Mouse (Mus musculus): ENCODE measurements around the gene Tex29. TPM values are rescaled to one million over a fixed set of nuclear protein-coding genes. Genes with fewer than 3 reads are reported as not detected.
A peak's percentile ranks its signal among the peaks of the same experiment; 100 is the strongest.

The Tex29 gene
- not detected in 2 replicates for total RNA-seq (2017)

DNA sequence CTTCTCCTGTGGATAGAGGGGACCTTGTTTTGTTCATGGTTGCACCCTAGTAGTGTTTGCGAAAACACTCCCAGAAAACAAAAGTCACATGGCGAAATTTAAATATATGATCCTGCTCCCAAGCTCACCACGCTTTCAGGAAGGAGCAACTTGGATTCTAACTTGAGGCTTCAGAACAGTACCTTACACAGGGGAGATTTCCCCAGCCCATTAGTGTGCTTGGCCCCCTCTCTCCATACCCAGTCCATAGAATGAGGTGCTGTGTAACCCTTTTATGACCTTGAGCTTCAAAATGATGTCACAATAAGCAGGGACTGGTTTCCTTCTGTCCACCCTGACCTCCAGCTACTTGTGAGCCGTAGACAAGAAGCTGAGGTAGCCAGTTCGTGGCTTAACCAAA is at the start of gene Tex29:
Gene Tex29 (plus strand): TSS at position 301 of the 400 bp plus-strand sequence.
- ATAC-seq (replicated peaks; ENCODE audit: low read depth, poor library complexity, severe bottlenecking), result no peak

DNA sequence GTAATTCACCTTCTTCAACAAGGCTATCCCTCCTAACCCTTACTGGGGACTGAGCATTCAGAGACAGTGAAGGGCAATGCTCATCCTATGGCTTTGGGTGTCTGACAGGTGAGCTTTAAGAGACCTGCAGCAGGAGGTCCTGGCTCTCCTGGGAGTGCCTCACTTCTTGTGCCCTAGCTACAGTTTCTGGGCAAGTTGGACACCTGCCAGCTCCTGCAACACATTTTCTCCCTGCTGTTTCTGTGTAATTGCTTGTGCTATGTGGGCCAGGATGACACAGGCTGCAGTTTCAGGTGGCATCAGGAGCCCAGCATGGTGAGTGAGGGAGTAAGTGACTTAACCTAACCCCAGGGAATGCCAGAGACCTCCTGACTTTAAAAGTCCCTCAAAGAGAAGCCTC is 45.3 kb upstream of the Tex29 start:
- no peak for ATAC-seq (replicated peaks; ENCODE audit: low read depth, poor library complexity, severe bottlenecking)

DNA sequence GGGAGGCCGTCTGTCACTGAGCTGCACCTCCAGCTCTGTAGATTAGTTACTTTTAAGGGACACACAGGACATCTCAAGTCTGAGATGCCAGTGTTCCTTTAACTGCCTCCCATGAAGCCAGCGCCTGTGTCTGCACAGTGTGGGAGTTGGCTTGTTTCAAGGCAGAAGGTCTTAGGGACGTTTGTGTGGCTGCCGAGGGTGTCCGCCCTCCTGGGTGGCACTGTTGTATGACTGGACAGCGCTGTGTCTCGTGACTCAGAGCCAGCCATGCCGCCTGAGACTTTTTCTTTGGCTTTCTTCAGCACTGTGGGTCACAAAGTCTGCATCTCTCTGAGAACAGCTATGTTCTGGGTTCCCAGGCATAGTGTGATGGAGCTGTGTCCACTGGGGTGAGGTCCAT is 43.1 kb upstream of the Tex29 start:
- no peak for ATAC-seq (replicated peaks; ENCODE audit: low read depth, poor library complexity, severe bottlenecking)

DNA sequence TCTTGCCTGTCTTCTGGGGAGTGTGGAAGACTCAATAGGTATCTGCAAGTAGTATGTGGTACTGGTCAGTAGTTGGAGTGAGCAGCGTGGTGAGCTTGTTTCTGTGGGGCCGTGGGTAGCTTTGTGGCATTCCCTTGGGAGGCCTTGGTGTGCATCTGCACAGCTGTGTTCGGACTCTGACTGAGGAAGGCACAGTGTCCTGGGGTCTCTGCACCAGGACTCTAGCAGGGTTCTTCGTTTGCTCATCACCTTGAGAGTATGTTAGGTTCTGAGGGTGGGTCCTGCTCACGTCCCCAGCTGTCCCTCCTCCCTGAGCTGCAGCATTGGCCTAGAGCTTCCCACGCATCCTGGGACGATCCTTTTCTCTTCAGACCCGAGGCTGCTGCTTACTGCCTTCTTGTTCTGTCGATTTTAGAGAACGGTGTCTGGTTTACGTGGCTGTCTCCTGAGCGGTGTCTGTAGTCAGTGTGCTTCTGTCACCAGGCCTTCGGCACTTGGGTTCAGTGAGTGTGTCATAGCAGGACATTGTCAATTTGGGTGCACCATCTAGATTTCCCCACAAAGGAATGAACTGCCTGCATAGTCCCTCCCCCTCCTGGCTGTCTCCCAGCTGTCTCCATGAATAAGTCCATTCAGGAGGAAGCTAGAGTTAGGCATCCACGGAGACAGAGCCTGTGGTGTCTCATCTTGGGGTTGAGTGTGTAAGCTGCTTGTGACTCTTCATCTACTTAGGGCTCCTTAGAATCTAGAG is 42.4 kb upstream of the Tex29 start:
- ATAC-seq (replicated peaks; ENCODE audit: low read depth, poor library complexity, severe bottlenecking), result no peak

DNA sequence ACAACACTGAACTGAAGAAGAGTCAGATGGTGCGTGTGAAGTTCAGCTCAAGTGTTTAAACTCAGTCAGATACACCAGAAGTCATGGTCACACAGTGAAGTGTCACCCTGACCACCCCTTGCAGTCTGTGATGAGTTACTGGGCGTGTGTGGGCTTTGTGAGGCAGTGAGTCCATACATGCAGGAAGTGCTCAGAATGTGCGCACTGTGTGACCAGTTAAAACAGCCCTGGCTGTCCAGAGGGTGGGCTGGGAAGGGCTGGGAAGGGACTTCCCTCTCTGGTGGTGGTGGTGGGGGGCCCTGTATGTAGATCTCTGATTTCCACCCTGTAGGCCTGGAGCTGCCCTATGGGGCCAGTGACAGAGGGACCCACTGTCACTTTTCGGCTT is 41.8 kb upstream of the Tex29 start:
- no peak for ATAC-seq (replicated peaks; ENCODE audit: low read depth, poor library complexity, severe bottlenecking)

DNA sequence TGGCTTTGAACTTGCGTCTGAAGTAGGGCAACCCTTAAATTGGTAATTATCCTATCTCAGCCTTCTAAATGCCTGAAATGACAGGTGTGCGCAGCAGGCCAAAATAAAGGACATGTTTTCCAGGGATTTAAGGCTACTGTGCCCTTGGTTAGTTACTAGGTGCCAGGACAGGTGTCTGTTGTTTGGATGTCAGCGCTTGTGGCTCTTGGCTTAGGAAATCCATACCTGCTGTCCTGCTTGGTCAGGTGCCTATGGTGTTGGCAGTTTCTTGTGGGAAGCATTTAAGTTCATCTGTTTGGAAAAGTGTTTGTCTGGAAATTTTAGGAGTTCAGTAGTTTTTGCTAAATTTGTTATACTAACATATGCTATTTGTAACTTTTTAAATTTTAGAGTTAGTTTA is 41.2 kb upstream of the Tex29 start:
- no peak for ATAC-seq (replicated peaks; ENCODE audit: low read depth, poor library complexity, severe bottlenecking)

DNA sequence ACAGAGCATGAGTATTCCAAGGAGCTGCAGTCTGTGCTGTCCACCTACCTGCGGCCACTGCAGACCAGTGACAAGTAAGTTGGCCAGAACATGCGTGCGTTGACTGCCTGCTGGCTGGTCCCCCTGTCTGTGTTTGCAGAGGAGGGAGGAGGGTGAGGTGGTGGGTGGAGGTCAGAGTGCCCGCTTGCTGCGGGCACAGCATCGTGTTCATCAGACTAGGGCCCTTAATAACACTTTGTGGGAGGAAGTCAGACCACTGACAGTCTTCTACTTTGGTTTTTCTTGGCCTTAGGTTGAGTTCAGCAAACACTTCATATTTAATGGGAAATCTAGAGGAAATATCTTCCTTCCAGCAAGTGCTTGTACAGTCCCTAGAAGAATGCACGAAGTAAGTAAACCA is 39.8 kb upstream of the Tex29 start:
- ATAC-seq (replicated peaks; ENCODE audit: low read depth, poor library complexity, severe bottlenecking), result no peak

DNA sequence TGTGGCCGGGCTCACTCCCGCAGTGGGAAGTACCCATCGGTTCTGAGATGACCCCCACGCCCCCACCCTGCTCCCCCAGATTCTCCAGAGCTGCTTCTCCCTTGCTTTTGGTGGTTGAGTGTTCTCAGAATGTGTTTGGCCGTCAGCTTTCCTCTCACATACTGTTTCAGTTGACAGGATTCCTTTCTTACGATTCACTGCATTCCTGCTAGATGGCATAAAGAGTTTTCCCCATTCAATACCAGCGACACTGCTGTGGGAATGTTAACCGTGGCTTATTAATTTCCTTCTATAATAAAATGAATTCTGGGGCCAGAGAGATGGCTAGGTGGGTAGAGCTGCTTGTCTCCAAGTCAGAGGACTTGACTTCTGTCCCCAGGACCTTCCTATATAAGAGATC is 38.7 kb upstream of the Tex29 start:
- ATAC-seq (replicated peaks; ENCODE audit: low read depth, poor library complexity, severe bottlenecking), result no peak

DNA sequence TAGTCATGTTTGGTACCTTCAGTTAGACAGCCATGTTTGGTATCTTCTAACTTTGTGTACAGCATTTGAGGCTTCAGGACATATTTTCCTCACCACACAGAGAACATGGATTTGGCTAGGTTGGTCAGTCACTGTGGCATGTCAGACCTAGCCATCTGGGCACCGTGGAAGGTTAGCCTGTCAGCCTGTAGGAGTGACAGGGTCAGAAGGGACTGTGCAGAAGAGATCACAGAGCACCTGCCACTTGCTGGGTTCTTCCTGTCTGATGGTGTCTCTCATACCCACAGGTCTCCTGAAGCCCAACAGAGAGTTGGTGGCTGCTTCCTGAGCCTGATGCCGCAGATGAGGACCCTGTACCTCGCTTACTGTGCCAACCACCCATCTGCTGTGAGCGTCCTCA is 35.4 kb upstream of the Tex29 start:
- ATAC-seq (replicated peaks; ENCODE audit: low read depth, poor library complexity, severe bottlenecking), result no peak

DNA sequence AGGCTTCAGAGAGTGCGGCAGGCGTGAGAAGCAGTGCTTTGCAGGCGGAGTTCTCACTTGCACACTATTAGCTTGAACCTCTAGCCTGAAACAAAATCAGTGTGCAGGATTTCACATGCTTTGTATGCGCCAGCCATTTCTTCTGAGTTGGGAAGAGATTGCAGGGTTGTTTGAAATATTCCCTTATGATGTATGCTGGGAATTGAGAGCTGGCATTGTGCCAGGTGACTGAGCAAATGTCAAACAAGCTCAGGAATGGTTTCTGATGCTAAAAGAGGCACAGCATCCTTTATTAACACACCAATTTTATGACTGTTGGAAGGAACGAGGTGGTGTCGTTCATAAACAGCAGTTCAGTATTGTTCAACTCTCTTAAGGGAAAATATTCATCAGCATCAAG is 34.0 kb upstream of the Tex29 start:
- ATAC-seq (replicated peaks; ENCODE audit: low read depth, poor library complexity, severe bottlenecking), result no peak

DNA sequence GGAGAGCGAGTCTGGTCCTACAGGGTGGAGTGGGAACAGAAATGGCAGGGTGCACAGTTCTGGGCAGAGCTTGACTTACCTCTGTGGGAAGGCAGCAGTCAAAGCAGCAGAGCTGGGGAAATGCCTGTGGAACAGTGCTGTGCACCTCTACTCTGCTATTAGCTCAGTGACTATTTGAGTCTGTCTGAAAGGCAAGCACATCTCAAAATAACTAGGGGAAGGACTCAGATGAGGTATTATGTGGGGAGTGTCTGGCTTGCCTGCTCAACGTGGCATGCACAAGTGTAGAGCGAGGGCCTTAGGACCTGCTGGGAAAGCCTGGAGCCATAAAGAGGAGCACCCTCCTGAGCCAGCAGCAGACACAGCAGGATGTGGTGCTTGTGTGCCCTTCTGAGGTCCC is 32.9 kb upstream of the Tex29 start:
- no peak for ATAC-seq (replicated peaks; ENCODE audit: low read depth, poor library complexity, severe bottlenecking)

DNA sequence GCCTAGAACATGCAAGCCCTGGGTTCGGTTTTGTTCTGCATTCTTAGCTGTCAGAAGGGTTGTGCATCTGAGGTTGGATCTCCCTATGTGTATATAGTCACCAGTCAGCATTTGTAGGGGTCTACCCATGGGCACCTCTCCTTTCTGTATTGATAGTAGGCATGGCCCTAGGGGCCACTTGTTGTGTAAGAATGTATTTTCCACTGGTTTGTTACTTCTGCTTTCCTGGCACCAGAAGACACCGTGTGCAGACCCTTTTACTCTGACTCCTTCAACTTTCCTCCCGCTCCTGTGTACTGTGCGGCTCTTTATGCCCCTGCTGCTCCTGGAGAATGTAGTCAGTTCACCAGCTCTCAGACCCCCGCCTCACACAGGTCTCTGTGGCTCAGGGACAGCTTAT is 32.2 kb upstream of the Tex29 start:
- ATAC-seq (replicated peaks; ENCODE audit: low read depth, poor library complexity, severe bottlenecking), result no peak

DNA sequence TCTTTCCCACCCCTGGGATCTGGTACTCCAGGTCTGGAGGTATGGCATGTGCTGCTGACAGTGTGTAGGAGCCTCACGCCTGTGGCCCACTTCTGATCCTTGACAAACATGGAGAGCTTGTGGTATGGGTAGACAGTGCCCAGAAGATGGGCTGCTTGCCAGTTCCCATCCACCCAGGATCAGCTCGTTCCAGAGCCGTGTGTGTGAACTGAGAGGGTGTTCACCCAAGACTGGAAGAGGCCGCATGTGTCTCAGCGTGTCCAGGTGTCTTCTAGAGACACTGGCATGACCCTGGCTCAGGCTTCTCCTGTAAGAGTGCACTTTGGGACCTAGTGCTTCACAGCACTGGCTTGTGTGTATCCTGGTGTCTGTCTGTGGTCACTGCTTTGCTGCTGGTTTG is 29.8 kb upstream of the Tex29 start:
- no peak for ATAC-seq (replicated peaks; ENCODE audit: low read depth, poor library complexity, severe bottlenecking)

DNA sequence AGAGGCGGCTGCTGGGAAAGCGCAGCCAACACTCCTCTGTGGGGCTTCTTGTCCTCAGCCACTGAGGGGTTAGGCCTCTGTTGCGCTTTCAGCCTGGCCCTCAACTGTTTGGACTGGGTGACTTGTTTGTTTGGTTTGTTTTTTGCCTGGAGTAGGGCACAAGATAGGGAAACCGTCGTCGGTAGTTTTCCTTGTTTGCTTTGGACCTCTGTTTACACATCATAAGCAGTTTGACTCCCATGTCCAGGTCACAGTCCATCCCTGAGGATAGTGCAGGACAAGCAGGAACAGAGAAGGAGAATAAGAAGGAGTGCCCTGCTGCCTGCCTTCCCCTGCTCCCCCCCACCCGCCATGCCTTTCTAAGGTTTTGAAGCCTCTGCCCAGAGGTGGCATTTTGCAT is 26.5 kb upstream of the Tex29 start:
- no peak for ATAC-seq (replicated peaks; ENCODE audit: low read depth, poor library complexity, severe bottlenecking)

DNA sequence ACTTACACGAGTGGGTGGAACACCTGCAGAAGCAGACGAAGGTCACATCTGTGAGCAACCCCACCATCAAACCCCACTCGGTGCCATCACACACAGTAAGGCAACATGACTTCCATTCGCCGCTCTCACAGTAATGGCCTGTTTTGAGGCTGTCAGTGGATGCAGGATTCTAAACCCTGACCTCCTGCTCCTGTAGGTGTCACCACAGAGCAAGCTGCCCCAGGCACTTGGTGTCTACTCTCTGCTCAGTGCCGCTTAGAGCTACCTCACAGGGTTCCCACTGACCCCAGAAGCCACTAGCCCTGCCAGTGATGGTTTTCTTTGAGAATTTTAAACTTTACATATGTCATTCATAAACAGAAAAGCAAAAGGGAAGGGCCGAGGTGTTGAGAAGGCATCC is 25.1 kb upstream of the Tex29 start:
- ATAC-seq (replicated peaks; ENCODE audit: low read depth, poor library complexity, severe bottlenecking), result peak; percentile 36; the same call in 1 of the 2 replicates

DNA sequence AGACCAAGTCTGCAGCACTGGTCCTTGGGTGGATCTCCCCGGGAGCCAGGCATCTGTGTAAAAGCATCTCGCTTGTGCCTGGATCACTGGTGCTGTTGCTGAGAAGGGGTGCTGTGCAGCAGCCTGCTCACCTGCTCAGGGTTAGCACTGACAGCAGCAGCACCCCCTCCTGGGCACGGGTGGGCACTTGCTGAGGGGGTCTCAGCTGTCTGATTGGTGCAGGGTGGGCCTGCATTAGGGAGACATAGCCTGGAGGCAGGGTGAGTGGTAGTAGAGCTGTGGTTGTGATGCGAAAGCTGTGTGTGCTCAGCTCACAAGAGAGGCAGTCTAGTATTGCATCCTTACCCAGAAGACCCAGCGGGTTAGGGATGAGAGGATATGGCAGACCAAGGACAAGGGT is 20.1 kb upstream of the Tex29 start:
- ATAC-seq (replicated peaks; ENCODE audit: low read depth, poor library complexity, severe bottlenecking), result no peak

DNA sequence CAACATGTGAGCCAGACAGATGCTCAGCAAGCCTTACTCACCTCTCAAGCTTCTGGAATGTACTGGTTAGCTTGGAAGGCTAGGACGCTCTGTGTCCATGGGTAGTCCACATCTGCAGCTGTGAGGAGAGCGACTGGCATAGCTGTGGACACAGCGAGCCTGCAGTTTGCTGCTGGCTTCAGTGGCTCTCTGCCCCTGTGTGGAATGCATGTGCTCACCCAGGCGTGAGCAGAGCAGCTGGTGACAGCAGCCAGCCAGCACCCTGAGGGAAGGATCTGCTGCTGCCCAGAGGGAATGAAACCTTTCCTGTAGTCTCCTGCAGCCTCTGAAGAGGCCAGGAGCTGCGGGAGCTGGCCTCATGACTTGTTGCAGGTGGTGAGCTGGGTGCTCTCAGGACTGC is 19.7 kb upstream of the Tex29 start:
- no peak for ATAC-seq (replicated peaks; ENCODE audit: low read depth, poor library complexity, severe bottlenecking)

DNA sequence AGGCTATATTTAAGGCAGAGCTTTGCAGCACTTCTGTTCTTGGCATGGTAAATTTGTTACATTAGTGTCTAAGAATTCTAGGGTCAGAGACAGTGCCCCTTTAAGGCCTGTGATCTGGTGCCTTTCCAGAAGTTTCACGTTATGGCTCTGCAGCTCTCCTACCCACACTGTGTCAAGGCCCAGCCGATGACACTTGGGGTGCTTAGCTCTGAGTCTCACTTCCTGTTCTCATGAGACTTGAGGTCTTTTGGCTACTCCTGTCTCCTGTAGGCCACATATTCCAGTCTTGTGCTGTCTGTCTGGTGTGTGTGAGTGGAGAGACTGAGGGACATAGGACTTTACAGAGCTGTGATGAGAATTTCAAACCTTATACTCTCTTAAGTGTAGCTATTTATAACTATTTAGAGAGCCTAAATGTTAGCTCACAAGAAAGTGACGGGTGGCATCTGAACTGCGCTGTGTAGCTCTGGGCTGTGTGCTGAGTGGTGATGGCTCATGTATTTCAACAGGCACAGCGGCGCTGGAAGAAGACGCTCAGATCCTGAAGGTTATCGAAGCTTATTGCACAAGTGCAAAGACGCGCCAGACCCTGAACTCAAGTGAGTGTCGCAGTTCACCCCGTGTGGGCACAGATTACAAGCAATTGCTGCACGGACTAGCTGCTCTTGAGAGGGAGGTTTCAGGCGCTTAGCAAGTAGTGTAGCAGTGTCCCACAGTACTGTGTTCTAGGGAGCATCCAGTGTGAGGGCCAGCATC is 18.6 kb upstream of the Tex29 start:
- ATAC-seq (replicated peaks; ENCODE audit: low read depth, poor library complexity, severe bottlenecking), result peak; percentile 42; the same call in 1 of the 2 replicates

DNA sequence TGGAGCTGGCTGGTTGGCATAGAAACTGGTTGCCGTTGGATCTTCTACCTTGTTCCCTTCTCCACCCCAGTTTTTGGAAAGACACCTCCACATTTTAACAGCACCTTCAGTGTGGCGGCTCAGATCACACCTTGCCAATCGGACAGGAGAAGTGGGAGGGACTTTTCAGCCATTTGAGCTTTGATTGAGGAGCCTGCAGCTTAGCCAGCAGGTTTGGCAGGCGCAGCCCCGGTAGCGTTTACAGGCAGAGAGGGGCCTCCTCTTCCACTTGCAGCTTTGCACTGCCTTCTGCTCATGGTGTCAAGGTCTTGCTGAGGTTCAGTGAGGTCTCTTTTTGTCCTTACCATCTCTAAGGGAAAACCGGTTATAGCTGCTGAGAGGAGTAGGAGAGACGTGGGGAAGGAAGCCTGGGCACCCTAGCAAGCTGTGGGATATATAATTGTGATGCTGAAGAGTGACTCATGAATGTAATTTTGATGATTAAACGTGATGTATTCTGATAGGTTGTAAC is 17.7 kb upstream of the Tex29 start:
- no peak for ATAC-seq (replicated peaks; ENCODE audit: low read depth, poor library complexity, severe bottlenecking)

DNA sequence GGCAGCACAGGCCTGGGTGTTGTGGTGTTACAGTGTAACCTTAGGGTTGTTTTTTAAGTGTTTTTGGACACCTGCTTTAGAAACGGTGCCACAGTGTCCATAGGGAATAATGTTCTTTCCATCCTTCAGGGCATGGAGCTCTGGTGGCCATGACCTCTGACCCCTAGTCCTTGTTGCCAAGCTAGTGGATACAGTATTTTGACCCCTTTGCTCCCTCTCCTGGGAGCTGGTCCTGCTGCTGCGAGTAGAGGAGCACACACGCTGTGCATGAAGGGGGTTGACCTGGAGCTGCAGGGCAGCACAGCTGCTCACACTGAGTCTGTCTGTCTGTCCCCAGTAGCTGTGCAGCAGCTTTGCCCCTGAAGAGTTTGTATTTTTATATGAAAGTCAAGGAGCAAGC is 14.5 kb upstream of the Tex29 start:
- ATAC-seq (replicated peaks; ENCODE audit: low read depth, poor library complexity, severe bottlenecking), result no peak

DNA sequence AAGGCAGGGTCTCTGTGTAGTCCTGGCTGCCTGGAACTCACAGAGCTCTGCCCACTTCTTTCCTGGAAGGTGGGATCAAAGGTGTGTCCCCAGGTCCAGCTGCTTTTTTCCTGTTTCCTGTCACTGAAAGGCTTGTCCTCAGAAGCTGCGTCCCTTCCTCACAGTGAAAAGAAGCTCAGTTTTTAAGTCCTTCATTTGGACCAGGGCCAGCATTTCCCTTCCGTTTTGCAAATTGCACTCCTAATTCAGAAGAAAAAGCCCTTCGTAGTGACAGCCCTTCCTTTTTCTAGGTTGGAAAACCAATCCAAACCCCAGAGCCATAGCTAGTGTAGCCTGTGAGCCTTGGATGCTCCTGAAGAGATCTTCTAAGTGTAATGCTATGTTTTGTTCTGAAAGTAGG is 13.0 kb upstream of the Tex29 start:
- ATAC-seq (replicated peaks; ENCODE audit: low read depth, poor library complexity, severe bottlenecking), result no peak
